Mouse (Mus musculus) liver, adult 2 months (tissue): ENCODE measurements around the gene Mccc1. TPM values are rescaled to one million over a fixed set of nuclear protein-coding genes. Genes with fewer than 3 reads are reported as not detected.
A peak's percentile ranks its signal among the peaks of the same experiment; 100 is the strongest.

Experiments used
- DNase-seq: peaks from one replicate; pipeline ENCODE4 v3.0.0-alpha.2; 2011; ENCODE audit warnings: low read depth, low spot score; ENCODE audit errors: extremely low read depth
- H3K27ac ChIP-seq: fragments of 200-500 bp; replicated peaks from 2 replicates; pipeline ENCODE4 v1.5.1; 2012; ENCODE audit warnings: low read depth, mild to moderate bottlenecking, control low read depth, inconsistent platforms, low read length; ENCODE audit not compliant: insufficient read depth
- H3K27me3 ChIP-seq: fragments of 200-500 bp; 2 replicates; pipeline ENCODE4 v1.6.1; 2012; ENCODE audit warnings: mild to moderate bottlenecking, moderate library complexity, low read length, inconsistent platforms; ENCODE audit not compliant: control insufficient read depth, insufficient read depth
- H3K36me3 ChIP-seq: fragments of 200-500 bp; 2 replicates; pipeline ENCODE4 v1.6.1; 2012; ENCODE audit warnings: low read length, inconsistent platforms; ENCODE audit not compliant: control insufficient read depth, insufficient read depth
- H3K4me1 ChIP-seq: fragments of 200-500 bp; 2 replicates; pipeline ENCODE4 v1.6.1; 2011; ENCODE audit warnings: low read length; ENCODE audit not compliant: control insufficient read depth, insufficient read depth
- H3K4me3 ChIP-seq: fragments of 200-500 bp; 2 replicates; pipeline ENCODE4 v1.5.1; 2011; ENCODE audit warnings: low read depth, mild to moderate bottlenecking, control low read depth, low read length, moderate library complexity; ENCODE audit not compliant: insufficient read depth
- H3K79me2 ChIP-seq: fragments of 200-500 bp; 2 replicates; pipeline ENCODE4 v1.6.1; 2012; ENCODE audit warnings: inconsistent platforms, mild to moderate bottlenecking, low read length, moderate library complexity; ENCODE audit not compliant: control insufficient read depth, insufficient read depth
- H3K9ac ChIP-seq: fragments of 200-500 bp; 2 replicates; pipeline ENCODE4 v1.6.1; 2012; ENCODE audit warnings: low read depth, mild to moderate bottlenecking, control low read depth, inconsistent platforms, low read length
- CTCF ChIP-seq: fragments of 200-500 bp; IDR thresholded peaks from 2 replicates; pipeline ENCODE4 v1.5.1; 2011; ENCODE audit warnings: low read depth, low read length, control low read depth
- POLR2A ChIP-seq: fragments of 200-500 bp; IDR thresholded peaks from 2 replicates; pipeline ENCODE4 v1.6.1; 2011; ENCODE audit warnings: low read length, control low read depth; ENCODE audit not compliant: insufficient read depth; ENCODE audit errors: extremely low read depth
- WGBS: fragments of 180-500 bp; shearing (Covaris S2); methylation state at CpG from one replicate; pipeline ENCODE4 v1.1.7; 2018; 5-methylcytosine and 5-hydroxymethylcytosine counted together
- polyA plus RNA-seq: library from polyadenylated mRNA; depleted of rRNA; stranded (reverse); fragments of >200 nt; gene quantifications from 2 replicates; pipeline ENCODE4 v1.2.3, GENCODE M21; 2012
- total RNA-seq: library from RNA; depleted of rRNA; stranded (reverse); fragments of >200 nt; gene quantifications from 2 replicates; pipeline ENCODE4 v1.2.3, GENCODE M21; 2014

Mccc1 gene
- total and polyA plus RNA-seq, 2 experiments: 25.3 to 49.7 TPM

GRCm38 (mm10) chr3:35994552-35995531 is 5.6 kb downstream of the Mccc1 start:
- TF ChIP-seq POLR2A (no peak), CTCF (no peak)
- no peak overlapping the region for H3K27ac ChIP-seq
- WGBS: 74% methylated on average over 11 of the region's 11 CpGs
- H3K79me2 ChIP-seq: peaks cover 3% of the 10 kb centered on the region; the same call in 1 of the 2 replicates
- no peak for DNase-seq
- no peaks in the 10 kb centered on the region; the same call in 1 of the 2 replicates for H3K4me1 ChIP-seq
- H3K27me3 ChIP-seq: no peaks in the 10 kb centered on the region
- H3K36me3 ChIP-seq: peaks cover 22% of the 10 kb centered on the region
- no peak overlapping the region for H3K9ac ChIP-seq
- no peak overlapping the region for H3K4me3 ChIP-seq

DNA sequence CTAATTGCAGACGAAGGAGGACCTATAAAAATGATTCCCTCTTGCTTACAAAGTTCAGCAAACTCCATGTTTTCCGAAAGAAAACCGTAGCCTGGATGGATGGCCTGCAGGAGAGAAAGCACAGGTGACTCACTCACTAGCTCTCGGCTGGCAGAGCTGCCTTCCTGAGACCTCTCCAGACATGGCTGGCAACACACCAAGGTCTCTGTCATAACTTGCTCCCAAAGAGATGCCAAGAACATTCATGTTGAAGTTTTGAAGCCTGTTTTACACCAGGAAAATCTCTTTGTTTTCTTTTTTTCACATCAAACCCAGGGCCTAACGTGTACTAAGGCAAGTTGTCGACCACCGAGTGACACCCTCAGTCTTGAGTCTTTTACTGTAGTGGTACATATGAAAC is 9.8 kb downstream of the Mccc1 start:
- DNase-seq: no peak
- WGBS: 92% methylated on average over 7 of the region's 7 CpGs
- TF ChIP-seq CTCF (no peak), POLR2A (no peak)

DNA sequence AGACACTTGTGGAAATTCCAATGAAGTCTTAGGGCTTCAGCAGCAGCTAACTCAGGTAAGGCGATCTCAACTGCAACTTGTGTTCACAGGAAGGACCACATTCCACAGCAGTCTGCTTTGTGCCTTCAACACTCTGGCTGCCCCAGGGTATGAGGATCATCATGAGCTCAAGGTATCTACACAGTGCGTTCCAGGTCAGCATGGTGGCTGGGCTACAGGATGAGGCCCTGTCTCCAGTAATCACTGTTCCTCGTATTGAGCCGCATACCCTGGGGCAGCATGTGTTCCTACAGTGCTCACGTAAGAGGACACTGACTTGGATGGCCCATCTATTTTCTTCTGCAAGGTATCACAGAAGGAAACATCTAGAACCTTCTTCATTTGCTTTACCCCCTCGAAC is 12.4 kb downstream of the Mccc1 start:
- Histone ChIP-seq H3K36me3 (peaks cover 52% of the 10 kb centered on the region), H3K9ac (no peak overlapping the region), H3K27me3 (no peaks in the 10 kb centered on the region), H3K79me2 (no peaks in the 10 kb centered on the region), H3K4me1 (no peaks in the 10 kb centered on the region), H3K4me3 (no peak overlapping the region), H3K27ac (no peak overlapping the region)
- WGBS: 98% methylated on average over 6 of the region's 6 CpGs
- DNase-seq: no peak
- TF ChIP-seq CTCF: no peak
- no peak for TF ChIP-seq POLR2A

More for the DNA sequence above, 9.8 kb downstream of the Mccc1 start:
- H3K79me2 ChIP-seq: no peaks in the 10 kb centered on the region
- no peak overlapping the region for H3K27ac ChIP-seq
- H3K36me3 ChIP-seq: peaks cover 42% of the 10 kb centered on the region
- no peaks in the 10 kb centered on the region for H3K27me3 ChIP-seq
- no peaks in the 10 kb centered on the region for H3K4me1 ChIP-seq
- H3K4me3 ChIP-seq: no peak overlapping the region
- H3K9ac ChIP-seq: no peak overlapping the region

GRCm38 (mm10) chr3:35986266-35986665 is 14.2 kb downstream of the Mccc1 start:
- no peak for DNase-seq
- no peak overlapping the region for H3K4me3 ChIP-seq
- H3K79me2 ChIP-seq: no peaks in the 10 kb centered on the region
- H3K27ac ChIP-seq: no peak overlapping the region
- no peaks in the 10 kb centered on the region for H3K27me3 ChIP-seq
- no peak overlapping the region for H3K9ac ChIP-seq
- 93% methylated on average over 6 of the region's 6 CpGs for WGBS
- no peak for TF ChIP-seq CTCF
- TF ChIP-seq POLR2A: no peak
- peaks cover 61% of the 10 kb centered on the region for H3K36me3 ChIP-seq
- H3K4me1 ChIP-seq: no peaks in the 10 kb centered on the region

GRCm38 (mm10) chr3:35973551-35973950 is 26.9 kb downstream of the Mccc1 start:
- Histone ChIP-seq H3K27ac (no peak overlapping the region), H3K36me3 (peaks cover 38% of the 10 kb centered on the region), H3K9ac (no peak overlapping the region), H3K79me2 (no peaks in the 10 kb centered on the region), H3K4me3 (no peak overlapping the region), H3K27me3 (no peaks in the 10 kb centered on the region), H3K4me1 (no peaks in the 10 kb centered on the region; the same call in 1 of the 2 replicates)
- DNase-seq: peak; percentile 41
- TF ChIP-seq POLR2A (no peak), CTCF (peak; percentile 72)
- 70% methylated on average over 7 of the region's 7 CpGs for WGBS

GRCm38 (mm10) chr3:35972985-35973384 is 27.5 kb downstream of the Mccc1 start:
- Histone ChIP-seq H3K36me3 (peaks cover 40% of the 10 kb centered on the region), H3K27me3 (no peaks in the 10 kb centered on the region), H3K79me2 (no peaks in the 10 kb centered on the region), H3K4me3 (no peak overlapping the region), H3K27ac (no peak overlapping the region), H3K4me1 (no peaks in the 10 kb centered on the region; the same call in 1 of the 2 replicates), H3K9ac (no peak overlapping the region)
- TF ChIP-seq POLR2A: no peak
- peak; percentile 23; the same call in 1 of the 2 replicates for TF ChIP-seq CTCF
- 83% methylated on average over 4 of the region's 4 CpGs for WGBS
- DNase-seq: no peak
